Mouse (Mus musculus) midbrain, embryonic 15.5 days (tissue): ENCODE measurements at regions not wholly inside any gene's neighbourhood (a gene's known extent, or its start where the extent isn't known, plus 50 kb on each side); places are given as distances from the start of the nearest gene placed in this dataset.
A peak's percentile ranks its signal among the peaks of the same experiment; 100 is the strongest.

Source experiments
- ATAC-seq: fragments of 200-750 bp; cut with Nextera tagmentation; replicated peaks from 2 replicates; pipeline ENCODE4 v1.8.0; 2017; ENCODE audit warnings: moderate TSS enrichment
- H3K27ac ChIP-seq: fragments of 300-500 bp; sonication (generic); 2 replicates; pipeline ENCODE4 v1.5.1; 2015; ENCODE audit warnings: mild to moderate bottlenecking, inconsistent platforms
- H3K27me3 ChIP-seq: fragments of 300-500 bp; sonication (generic); replicated peaks from 2 replicates; pipeline ENCODE4 v1.6.1; 2015; ENCODE audit warnings: inconsistent platforms
- H3K36me3 ChIP-seq: fragments of 300-500 bp; sonication (generic); replicated peaks from 2 replicates; pipeline ENCODE4 v1.6.1; 2015; ENCODE audit warnings: inconsistent platforms
- H3K4me1 ChIP-seq: fragments of 300-500 bp; sonication (generic); 2 replicates; pipeline ENCODE4 v1.6.1; 2015; ENCODE audit warnings: inconsistent platforms
- H3K4me2 ChIP-seq: fragments of 300-500 bp; sonication (generic); 2 replicates; pipeline ENCODE4 v1.6.1; 2015; ENCODE audit warnings: inconsistent platforms, mild to moderate bottlenecking, moderate library complexity
- H3K4me3 ChIP-seq: fragments of 300-500 bp; sonication (generic); 2 replicates; pipeline ENCODE4 v1.5.1; 2015; ENCODE audit warnings: mild to moderate bottlenecking, inconsistent platforms
- H3K9ac ChIP-seq: fragments of 300-500 bp; sonication (generic); 2 replicates; pipeline ENCODE4 v1.6.1; 2015; ENCODE audit warnings: mild to moderate bottlenecking, inconsistent platforms
- H3K9me3 ChIP-seq: fragments of 300-500 bp; sonication (generic); 2 replicates; pipeline ENCODE4 v1.6.1; 2016; ENCODE audit warnings: inconsistent platforms
- WGBS: fragments of 180-500 bp; shearing (Covaris S2); methylation state at CpG from one replicate; pipeline ENCODE4 v1.1.7; 2015; ENCODE audit warnings: mixed read lengths; 5-methylcytosine and 5-hydroxymethylcytosine counted together

DNA sequence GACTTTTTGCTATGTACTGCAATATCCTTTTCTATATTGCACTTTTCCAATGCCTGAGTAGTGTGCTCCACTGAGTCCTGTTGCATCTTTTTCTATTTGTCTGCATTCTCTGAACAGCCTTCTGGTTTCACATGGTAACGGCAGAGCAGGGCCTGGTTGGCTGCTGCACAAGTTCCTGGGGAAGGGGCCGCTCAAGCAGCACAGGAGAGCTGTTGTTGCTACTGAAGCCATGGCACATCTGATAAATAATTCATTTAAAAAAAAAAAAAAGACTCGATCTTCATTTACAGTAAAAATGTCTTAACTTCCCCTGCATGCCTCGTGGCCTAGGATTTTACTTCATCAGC is 127.2 kb downstream of the Atp6ap1l start:
- no peaks in the 10 kb centered on the region for H3K4me1 ChIP-seq
- no peaks in the 10 kb centered on the region for H3K27me3 ChIP-seq
- WGBS: 52% methylated on average over 4 of the region's 4 CpGs
- H3K4me3 ChIP-seq: no peak overlapping the region
- H3K4me2 ChIP-seq: no peak overlapping the region
- no peaks in the 10 kb centered on the region for H3K9me3 ChIP-seq
- H3K9ac ChIP-seq: no peak overlapping the region
- H3K27ac ChIP-seq: no peak overlapping the region
- H3K36me3 ChIP-seq: no peaks in the 10 kb centered on the region
- ATAC-seq: peak; percentile 91

DNA sequence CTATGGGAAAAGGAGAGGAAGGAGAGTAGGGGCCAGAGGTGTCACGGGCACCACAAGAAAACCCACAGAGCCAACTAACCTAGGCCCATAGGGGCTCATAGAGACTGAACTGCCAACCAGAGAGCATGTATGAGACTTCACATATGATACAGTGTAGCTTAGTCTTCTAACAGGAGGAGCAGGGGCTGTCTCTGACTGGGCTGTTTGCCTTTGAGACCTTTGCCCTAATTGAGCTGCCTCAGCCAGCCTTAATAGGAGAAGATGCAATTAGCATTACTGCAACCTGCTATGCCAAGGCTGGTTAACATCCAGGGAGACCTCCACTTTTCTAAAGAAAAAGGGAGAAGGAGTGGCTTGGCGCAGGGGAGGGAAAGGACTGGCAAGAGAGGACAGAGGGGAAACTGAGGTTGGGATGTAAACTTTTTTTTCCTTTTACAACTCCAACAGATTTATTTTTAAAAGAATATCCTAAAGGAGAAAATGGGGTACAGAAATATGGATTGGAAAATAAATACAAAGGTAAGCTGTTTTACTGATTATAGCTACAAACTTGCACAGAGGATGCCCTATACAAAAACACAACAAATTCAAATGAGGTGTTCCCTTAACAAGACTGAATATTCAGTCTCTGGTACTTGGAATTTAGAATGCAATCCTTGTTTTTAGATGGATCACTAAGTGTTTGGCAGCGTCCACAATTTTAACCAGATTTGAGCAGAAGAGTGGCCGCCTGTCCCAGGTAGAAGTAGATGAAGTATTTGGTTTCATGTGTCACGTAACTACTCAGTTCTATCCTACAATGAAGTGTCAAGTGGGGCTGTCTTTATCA is 127.8 kb downstream of the Atp6ap1l start:
- peak; percentile 48; the same call in 1 of the 2 replicates for ATAC-seq
- no peaks in the 10 kb centered on the region for H3K36me3 ChIP-seq
- H3K27ac ChIP-seq: no peak overlapping the region
- no peak overlapping the region for H3K9ac ChIP-seq
- no peak overlapping the region for H3K4me2 ChIP-seq
- no peaks in the 10 kb centered on the region for H3K9me3 ChIP-seq
- H3K27me3 ChIP-seq: no peaks in the 10 kb centered on the region
- no peak overlapping the region for H3K4me3 ChIP-seq
- WGBS: 79% methylated on average over 5 of the region's 5 CpGs
- no peaks in the 10 kb centered on the region for H3K4me1 ChIP-seq

DNA sequence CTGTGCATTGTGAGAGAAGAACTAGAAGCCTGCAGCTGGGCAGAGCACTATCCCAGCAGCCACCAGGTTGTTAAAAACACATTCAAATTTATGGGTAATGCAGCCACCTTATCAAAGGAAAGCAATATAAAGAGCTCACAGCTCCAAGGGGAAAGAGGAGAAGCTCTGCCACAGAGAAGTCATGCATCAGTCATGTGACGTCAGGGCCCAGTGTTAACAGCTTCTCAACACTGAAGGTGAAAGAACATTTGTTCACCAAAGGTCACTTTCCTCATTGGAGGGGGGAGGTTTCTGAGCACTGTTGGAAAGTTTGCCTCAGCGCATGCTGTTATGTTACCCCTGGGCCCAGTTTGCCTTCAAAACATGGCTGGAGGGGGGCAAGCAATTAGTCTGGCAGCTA is 143.0 kb downstream of the Atp6ap1l start:
- H3K4me1 ChIP-seq: no peaks in the 10 kb centered on the region
- H3K9ac ChIP-seq: no peak overlapping the region
- H3K4me3 ChIP-seq: no peak overlapping the region
- H3K9me3 ChIP-seq: no peaks in the 10 kb centered on the region
- no peaks in the 10 kb centered on the region for H3K36me3 ChIP-seq
- 75% methylated on average over 2 of the region's 2 CpGs for WGBS
- no peak overlapping the region for H3K4me2 ChIP-seq
- ATAC-seq: no peak
- H3K27me3 ChIP-seq: no peaks in the 10 kb centered on the region
- H3K27ac ChIP-seq: no peak overlapping the region

DNA sequence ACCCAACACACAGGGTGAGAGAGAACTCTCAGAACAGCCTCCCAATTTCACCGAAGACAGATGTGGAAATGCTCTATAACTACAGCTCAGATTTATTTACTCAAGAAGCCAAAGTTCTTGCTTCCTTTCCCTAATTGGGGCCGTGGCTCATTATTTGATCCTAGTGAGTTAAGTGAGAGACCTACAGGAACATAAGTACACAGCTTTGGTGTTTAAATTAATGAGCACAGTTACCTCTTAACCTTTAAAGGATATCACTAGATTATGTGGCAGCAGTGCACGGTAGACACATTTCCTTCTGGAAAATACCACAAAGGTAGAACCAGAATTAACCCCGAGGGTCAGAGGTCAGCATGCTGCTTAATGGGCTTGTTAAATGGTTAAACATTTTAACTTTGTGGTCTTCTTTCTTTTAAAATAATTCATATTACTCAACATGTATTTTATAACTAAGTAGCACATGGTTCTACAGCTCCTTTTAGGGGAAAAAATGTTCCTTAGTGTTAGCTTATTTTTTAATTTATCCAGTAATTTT is 144.6 kb downstream of the Atp6ap1l start:
- no peaks in the 10 kb centered on the region for H3K27me3 ChIP-seq
- WGBS: 78% methylated on average over 4 of the region's 4 CpGs
- no peaks in the 10 kb centered on the region for H3K36me3 ChIP-seq
- H3K4me2 ChIP-seq: no peak overlapping the region
- no peaks in the 10 kb centered on the region for H3K9me3 ChIP-seq
- no peaks in the 10 kb centered on the region for H3K4me1 ChIP-seq
- H3K9ac ChIP-seq: no peak overlapping the region
- no peak overlapping the region for H3K4me3 ChIP-seq
- ATAC-seq: no peak
- H3K27ac ChIP-seq: no peak overlapping the region

GRCm38 (mm10) chr13:90754451-90754850 is 150.7 kb downstream of the Atp6ap1l start:
- H3K9ac ChIP-seq: no peak overlapping the region
- no peak for ATAC-seq
- no peaks in the 10 kb centered on the region for H3K36me3 ChIP-seq
- H3K4me1 ChIP-seq: no peaks in the 10 kb centered on the region
- no peak overlapping the region for H3K27ac ChIP-seq
- no peaks in the 10 kb centered on the region for H3K27me3 ChIP-seq
- no peaks in the 10 kb centered on the region for H3K9me3 ChIP-seq
- H3K4me3 ChIP-seq: no peak overlapping the region
- WGBS: 85% methylated on average over 3 of the region's 3 CpGs
- no peak overlapping the region for H3K4me2 ChIP-seq

DNA sequence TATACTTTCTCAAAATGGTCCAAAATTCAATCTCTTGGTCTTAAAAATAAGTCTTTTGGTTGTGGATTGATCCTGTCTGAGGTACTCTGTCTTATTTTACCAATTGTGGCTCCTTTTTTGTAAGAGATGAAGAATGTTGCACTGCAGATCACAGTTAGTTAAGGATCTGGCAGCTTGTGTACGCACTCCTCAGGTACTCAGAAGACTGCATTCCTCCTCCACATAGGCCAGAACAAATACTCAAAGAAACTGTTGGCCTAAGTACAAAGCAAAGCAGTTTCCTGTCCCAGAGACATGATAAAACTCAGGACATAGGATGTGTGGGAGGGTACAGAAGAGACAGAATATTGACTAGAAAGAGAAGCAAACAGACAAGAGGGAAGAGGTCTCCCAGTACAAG is 155.4 kb downstream of the Atp6ap1l start:
- no peak for ATAC-seq
- H3K9me3 ChIP-seq: no peaks in the 10 kb centered on the region
- H3K4me2 ChIP-seq: no peak overlapping the region
- 90% methylated on average over 1 of the region's 1 CpGs for WGBS
- H3K27me3 ChIP-seq: no peaks in the 10 kb centered on the region
- H3K4me1 ChIP-seq: no peaks in the 10 kb centered on the region
- no peak overlapping the region for H3K9ac ChIP-seq
- H3K36me3 ChIP-seq: no peaks in the 10 kb centered on the region
- no peak overlapping the region for H3K4me3 ChIP-seq
- H3K27ac ChIP-seq: no peak overlapping the region

GRCm38 (mm10) chr13:90745063-90745462 is 160.1 kb downstream of the Atp6ap1l start:
- no peak for ATAC-seq
- WGBS: 29% methylated on average over 1 of the region's 1 CpGs
- Histone ChIP-seq H3K9me3 (no peaks in the 10 kb centered on the region), H3K27ac (no peak overlapping the region), H3K4me2 (no peak overlapping the region), H3K4me1 (no peaks in the 10 kb centered on the region), H3K36me3 (no peaks in the 10 kb centered on the region), H3K4me3 (no peak overlapping the region), H3K9ac (no peak overlapping the region), H3K27me3 (no peaks in the 10 kb centered on the region)

DNA sequence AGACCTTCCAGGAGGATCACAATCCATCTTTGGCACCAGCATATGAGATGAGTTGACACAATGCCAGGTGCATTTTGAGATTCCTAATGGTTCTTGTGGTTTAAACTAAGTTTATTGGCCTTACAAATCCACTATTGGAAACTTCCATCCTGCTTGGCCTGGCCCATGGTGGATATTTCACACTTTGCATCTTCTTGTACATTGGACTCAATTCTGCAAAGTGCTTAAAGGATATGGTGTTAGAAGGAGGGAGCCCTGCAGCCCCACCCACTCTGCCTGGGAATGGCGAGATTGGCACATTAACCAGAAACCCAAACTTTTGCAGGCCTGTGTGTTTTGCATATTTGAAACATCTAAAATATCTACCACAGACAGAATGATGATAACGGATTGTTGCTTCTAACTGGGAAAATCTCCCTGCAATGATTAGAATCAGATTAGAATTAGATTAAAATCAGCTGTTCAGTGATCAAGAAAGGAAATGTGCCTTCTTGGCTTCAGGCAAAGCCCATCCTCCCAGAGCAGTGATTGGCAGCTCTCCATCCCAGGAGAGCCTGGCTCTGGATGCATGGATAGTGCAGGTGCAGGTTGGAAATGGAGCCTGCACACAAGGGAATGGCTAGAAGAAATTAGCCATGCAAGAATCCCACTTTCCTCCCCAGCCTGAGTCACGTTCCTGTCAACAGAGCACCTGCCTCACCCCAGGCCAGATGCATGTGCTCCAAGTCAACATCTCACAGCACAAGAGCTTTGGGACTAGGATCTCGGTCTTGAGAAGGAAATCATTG is 162.3 kb downstream of the Atp6ap1l start:
- WGBS: 76% methylated on average over 4 of the region's 4 CpGs
- Histone ChIP-seq H3K4me1 (no peaks in the 10 kb centered on the region), H3K27ac (no peak overlapping the region), H3K9me3 (no peaks in the 10 kb centered on the region), H3K4me2 (no peak overlapping the region), H3K4me3 (no peak overlapping the region), H3K36me3 (no peaks in the 10 kb centered on the region), H3K9ac (no peak overlapping the region), H3K27me3 (no peaks in the 10 kb centered on the region)
- ATAC-seq: no peak

- Histone ChIP-seq H3K27me3 (no peaks in the 10 kb centered on the region), H3K4me1 (no peaks in the 10 kb centered on the region), H3K9ac (no peak overlapping the region), H3K4me2 (no peak overlapping the region), H3K9me3 (no peaks in the 10 kb centered on the region), H3K27ac (no peak overlapping the region), H3K36me3 (no peaks in the 10 kb centered on the region), H3K4me3 (no peak overlapping the region)
- WGBS: 82% methylated on average over 1 of the region's 1 CpGs
- ATAC-seq: no peak
These were observed 165.4 kb downstream of the Atp6ap1l start for GRCm38 (mm10) chr13:90739797-90740196.

DNA sequence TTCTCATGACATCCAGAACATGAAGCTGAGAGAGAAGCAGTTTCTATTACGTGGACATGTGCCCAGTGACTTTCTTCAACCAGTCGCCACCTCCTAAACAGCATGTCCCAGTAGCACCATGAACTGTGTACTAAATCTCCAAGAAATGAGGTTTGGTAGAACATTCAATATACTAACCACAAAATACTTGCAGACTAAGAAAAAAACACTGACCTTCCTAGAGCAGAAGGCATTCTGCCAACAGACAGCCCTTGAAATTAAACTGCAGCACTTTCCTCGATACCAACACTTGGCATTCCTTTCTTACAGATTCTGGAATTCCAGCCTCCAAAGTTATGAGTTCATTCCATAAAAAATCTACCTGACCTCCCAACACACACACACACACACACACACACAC is 166.6 kb downstream of the Atp6ap1l start:
- no peak for ATAC-seq
- WGBS: 81% methylated on average over 3 of the region's 3 CpGs

DNA sequence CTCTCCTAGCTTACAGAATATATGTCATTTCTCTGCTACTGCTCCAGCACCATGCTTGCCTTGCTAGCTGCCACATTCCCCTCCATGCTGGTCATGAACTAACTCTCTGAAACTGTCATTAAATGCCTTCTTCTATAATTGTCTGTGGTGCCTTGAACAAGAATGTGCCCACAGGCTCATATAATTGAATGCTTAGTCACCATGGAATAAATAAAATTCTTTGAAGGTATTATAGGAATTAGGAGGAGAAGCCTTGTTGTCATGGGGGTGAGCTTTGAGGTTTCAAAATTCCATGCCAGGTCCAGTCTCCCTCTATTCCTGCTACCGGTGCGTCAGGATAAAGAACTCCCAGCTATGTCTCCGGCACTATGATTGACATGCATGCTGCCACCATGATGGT is 171.9 kb downstream of the Atp6ap1l start:
- no peak overlapping the region for H3K9ac ChIP-seq
- no peaks in the 10 kb centered on the region for H3K4me1 ChIP-seq
- H3K4me2 ChIP-seq: no peak overlapping the region
- 86% methylated on average over 3 of the region's 3 CpGs for WGBS
- H3K36me3 ChIP-seq: no peaks in the 10 kb centered on the region
- H3K4me3 ChIP-seq: no peak overlapping the region
- no peaks in the 10 kb centered on the region for H3K27me3 ChIP-seq
- no peak for ATAC-seq
- no peaks in the 10 kb centered on the region for H3K9me3 ChIP-seq
- H3K27ac ChIP-seq: no peak overlapping the region

More for the DNA sequence above, 166.6 kb downstream of the Atp6ap1l start:
- no peak overlapping the region for H3K4me2 ChIP-seq
- no peak overlapping the region for H3K9ac ChIP-seq
- H3K9me3 ChIP-seq: no peaks in the 10 kb centered on the region
- no peak overlapping the region for H3K4me3 ChIP-seq
- no peak overlapping the region for H3K27ac ChIP-seq
- no peaks in the 10 kb centered on the region for H3K4me1 ChIP-seq
- no peaks in the 10 kb centered on the region for H3K27me3 ChIP-seq
- H3K36me3 ChIP-seq: no peaks in the 10 kb centered on the region

GRCm38 (mm10) chr13:90729078-90729477 is 176.1 kb downstream of the Atp6ap1l start:
- no peak overlapping the region for H3K4me3 ChIP-seq
- H3K27me3 ChIP-seq: no peaks in the 10 kb centered on the region
- H3K9me3 ChIP-seq: no peaks in the 10 kb centered on the region
- H3K4me1 ChIP-seq: no peaks in the 10 kb centered on the region
- no peaks in the 10 kb centered on the region for H3K36me3 ChIP-seq
- no peak overlapping the region for H3K4me2 ChIP-seq
- ATAC-seq: no peak
- H3K9ac ChIP-seq: no peak overlapping the region
- no peak overlapping the region for H3K27ac ChIP-seq
